ENCODE assay signal across 20 mouse cellular contexts in genomic region chr6:139132083-139132679, GRCm38 (mm10).
DNase-seq lines count a peak whose midpoint lies in the region; ATAC-seq and TF ChIP-seq lines count a peak whose summit lies in the region.
"Had no signal": no experiment of that assay in that cellular context is flagged by ENCODE, and none has a peak within 500 bp of the region (broad histone marks: within the 10 kb centered on the region; RNA-seq: fewer than 3 reads in every experiment).

No protein-coding gene starts in this region.

- DNase-seq in layer of hippocampus, adult 11-12 months (ENCODE audit: low spot score) = peak; percentile 4
- DNase-seq in layer of hippocampus, adult 9-11 months = no peak
- DNase-seq in brain, embryonic 14.5 days (ENCODE audit: low read depth) = peak; percentile 52
- DNase-seq in kidney, postnatal 4 days = no peak
- no peak for DNase-seq in testis, postnatal 14 days (ENCODE audit: low spot score)
- DNase-seq: adrenal gland, adult 2 months; adrenal gland, postnatal 25 days; cerebellum, adult 11 months; cerebellum, adult 8-10 months; cerebellum, postnatal 14 days; gastrocnemius, postnatal 14 days; heart, adult 2 months; heart, postnatal 14 days had no signal

- no peak overlapping the region for H3K9ac ChIP-seq in forebrain, embryonic 12.5 days
- H3K9ac ChIP-seq in forebrain, embryonic 16.5 days (replicated peaks; ENCODE audit: low read depth, low read length) = no peak overlapping the region
- H3K9ac ChIP-seq: embryonic facial prominence, embryonic 12.5 days; heart, embryonic 15.5 days; hindbrain, embryonic 15.5 days had no signal

- no peak for TF ChIP-seq CTCF in brain, embryonic 14.5 days (IDR thresholded peaks at IDR 0.05; ENCODE audit: borderline replicate concordance, extremely low read depth, insufficient read depth, insufficient read length)

- H3K27me3 ChIP-seq in forebrain, embryonic 12.5 days = no peaks in the 10 kb centered on the region
- no peaks in the 10 kb centered on the region for H3K27me3 ChIP-seq in forebrain, embryonic 16.5 days (replicated peaks; ENCODE audit: control insufficient read depth, insufficient read depth, low read length)
- H3K27me3 ChIP-seq: embryonic facial prominence, embryonic 12.5 days; heart, embryonic 15.5 days; hindbrain, embryonic 15.5 days had no signal

- no peak overlapping the region for H3K4me3 ChIP-seq in forebrain, embryonic 12.5 days (replicated peaks)
- H3K4me3 ChIP-seq in forebrain, embryonic 16.5 days (replicated peaks; ENCODE audit: low read length) = no peak overlapping the region
- H3K4me3 ChIP-seq: embryonic facial prominence, embryonic 12.5 days; heart, adult 2 months; heart, embryonic 15.5 days; hindbrain, embryonic 15.5 days had no signal

- no peak for TF ChIP-seq POLR2A in brain, embryonic 14.5 days (IDR thresholded peaks at IDR 0.05; ENCODE audit: borderline replicate concordance, extremely low read depth, insufficient read depth, insufficient read length, poor library complexity, severe bottlenecking)

- H3K4me1 ChIP-seq in forebrain, embryonic 12.5 days = no peaks in the 10 kb centered on the region
- 0 out of 2 replicates have a peak, but pooled peaks cover 3% of the 10 kb centered on the region for H3K4me1 ChIP-seq in forebrain, embryonic 16.5 days (replicated peaks; ENCODE audit: control insufficient read depth, insufficient read depth, low read length)
- H3K4me1 ChIP-seq: embryonic facial prominence, embryonic 12.5 days; heart, embryonic 15.5 days; hindbrain, embryonic 15.5 days had no signal

- no peaks in the 10 kb centered on the region for H3K9me3 ChIP-seq in forebrain, embryonic 12.5 days
- H3K9me3 ChIP-seq in forebrain, embryonic 16.5 days (ENCODE audit: control insufficient read depth, low read length) = no peaks in the 10 kb centered on the region
- H3K9me3 ChIP-seq: embryonic facial prominence, embryonic 12.5 days; heart, embryonic 15.5 days; hindbrain, embryonic 15.5 days had no signal

- WGBS in forebrain, embryonic 12.5 days = 64% methylated on average over 15 of the region's 15 CpGs
- 37% methylated on average over 15 of the region's 15 CpGs for WGBS in forebrain, embryonic 16.5 days

- no peak overlapping the region for H3K4me2 ChIP-seq in forebrain, embryonic 12.5 days
- H3K4me2 ChIP-seq in forebrain, embryonic 16.5 days (ENCODE audit: low read length) = peak overlapping the region; percentile 5
- H3K4me2 ChIP-seq: embryonic facial prominence, embryonic 12.5 days; heart, embryonic 11.5 days; heart, embryonic 15.5 days; hindbrain, embryonic 15.5 days had no signal

- H3K27ac ChIP-seq in forebrain, embryonic 12.5 days = no peak overlapping the region
- H3K27ac ChIP-seq in forebrain, embryonic 16.5 days (ENCODE audit: low read length) = no peak overlapping the region
- H3K27ac ChIP-seq: embryonic facial prominence, embryonic 12.5 days; heart, adult 2 months; heart, embryonic 15.5 days; hindbrain, embryonic 15.5 days had no signal

- H3K36me3 ChIP-seq in forebrain, embryonic 12.5 days (replicated peaks) = no peaks in the 10 kb centered on the region
- H3K36me3 ChIP-seq in forebrain, embryonic 16.5 days (ENCODE audit: control insufficient read depth, insufficient read depth) = no peaks in the 10 kb centered on the region
- H3K36me3 ChIP-seq: embryonic facial prominence, embryonic 12.5 days; heart, embryonic 15.5 days; hindbrain, embryonic 15.5 days had no signal

- ATAC-seq in forebrain, embryonic 12.5 days (ENCODE audit: low FRiP score) = peak; percentile 55; the same call in 1 of the 2 replicates
- peak; percentile 55 for ATAC-seq in forebrain, embryonic 16.5 days
- ATAC-seq: intestine, embryonic 16.5 days had no signal

Comparison
In these comparisons a context has a peak if more than half of its experiments do, and no peak if none do; other contexts are left out.
1. DNase-seq: peak in layer of hippocampus, adult 11-12 months (single experiment) and brain, embryonic 14.5 days (single experiment); none in layer of hippocampus, adult 9-11 months (single experiment), kidney, postnatal 4 days (0 of 2) and testis, postnatal 14 days (single experiment).